Mouse (Mus musculus): ENCODE measurements around the gene Gm5431. TPM values are rescaled to one million over a fixed set of nuclear protein-coding genes. Genes with fewer than 3 reads are reported as not detected.

Gm5431 gene
- 1.9 TPM for polyA plus RNA-seq (2017; shearing (Covaris generic))

DNA sequence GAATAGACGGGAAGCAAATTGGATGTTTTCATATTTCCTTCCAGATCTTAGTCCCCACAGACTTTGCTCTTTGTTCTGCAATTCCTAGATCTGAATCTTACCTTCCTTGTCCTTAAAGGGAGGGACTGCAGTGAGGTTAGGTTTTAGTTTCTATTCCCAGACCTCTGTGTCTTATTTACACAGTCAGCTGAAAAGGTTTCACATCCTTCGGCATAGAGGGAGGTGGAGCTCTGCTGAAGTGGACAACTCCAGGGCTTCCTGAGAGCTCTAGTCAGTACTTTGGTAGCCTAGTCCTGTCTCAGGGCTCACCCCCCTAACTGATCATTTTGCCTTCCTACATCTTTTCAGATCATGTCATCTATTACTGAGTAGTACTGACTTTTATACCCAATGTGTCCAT, at the start of gene Gm5431:
Gm5431 (minus strand) TSS at position 194 of the 400 bp plus-strand sequence.

DNA sequence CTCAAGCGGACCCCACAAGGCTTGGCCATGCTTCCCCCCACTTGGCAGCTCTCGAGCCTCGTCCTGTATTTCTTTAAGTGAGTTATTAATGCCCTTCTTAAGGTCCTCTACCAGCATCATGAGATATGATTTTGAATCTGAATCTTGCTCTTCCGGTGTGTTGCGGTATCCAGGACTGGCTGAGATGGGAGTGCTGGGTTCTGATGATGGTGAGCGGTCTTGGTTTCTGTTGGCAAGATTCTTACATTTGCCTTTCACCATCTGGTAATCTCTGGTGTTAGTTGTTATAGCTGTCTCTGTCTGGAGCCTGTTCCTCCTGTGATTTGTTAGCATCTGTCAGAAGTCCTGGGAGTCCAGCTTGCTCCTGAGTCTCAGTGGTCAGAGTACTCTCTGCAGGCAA, 44.1 kb upstream of the Gm5431 start, which contains the start of gene Psme2b:
Psme2b (minus strand) TSS at position 101 of the 400 bp plus-strand sequence.

DNA sequence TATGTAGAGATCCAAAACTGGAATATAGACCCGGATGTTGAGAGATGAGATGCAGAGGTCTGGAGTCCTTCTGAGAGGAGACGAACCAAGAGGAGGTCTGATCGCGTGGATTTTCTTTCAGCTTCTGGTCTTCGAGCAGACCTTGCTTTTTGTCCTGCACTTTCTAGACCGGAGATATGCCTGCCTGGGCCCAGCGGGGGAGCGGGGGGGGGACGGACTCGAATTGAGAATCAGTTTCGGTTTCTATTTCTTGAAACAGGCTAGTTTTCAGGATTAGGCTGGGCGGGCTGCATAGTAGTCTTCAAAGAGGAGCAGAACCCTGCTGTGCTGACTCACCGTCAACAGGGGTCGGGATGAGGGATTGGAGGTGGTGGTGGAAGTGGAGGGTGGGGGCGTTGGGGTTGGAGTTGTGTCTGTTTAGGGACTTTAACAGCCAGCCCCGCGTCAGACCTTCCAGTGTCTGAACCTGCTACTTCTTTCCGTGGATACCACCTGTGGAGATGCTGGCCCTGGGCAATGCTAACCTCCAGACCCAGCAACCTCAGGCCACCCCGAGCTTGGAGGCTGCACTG, 30.7 kb downstream of the Gm5431 start, which contains the start of gene Irgm1:
Irgm1 (minus strand) TSS at position 483 of the 572 bp plus-strand sequence.

Other genes starting within 250 kb of the Gm5431 start
- gene Rack1, start 101.9 kb downstream of the Gm5431 start, polyA plus RNA-seq (2017; shearing (Covaris generic)), result 978 TPM
- gene Trim41, start 84.9 kb downstream of the Gm5431 start, polyA plus RNA-seq (2017; shearing (Covaris generic)), result 2.3 TPM
- 0.45 TPM for gene Trim7, start 76.1 kb downstream of the Gm5431 start, polyA plus RNA-seq (2017; shearing (Covaris generic))
- 1.8 TPM for gene Gm12184, start 75.6 kb downstream of the Gm5431 start, polyA plus RNA-seq (2017; shearing (Covaris generic))
- gene Irgm1, start 30.5 kb downstream of the Gm5431 start, polyA plus RNA-seq (2017; shearing (Covaris generic)), result 186 TPM
- 278 TPM for gene Psme2b, start 44.0 kb upstream of the Gm5431 start, polyA plus RNA-seq (2017; shearing (Covaris generic))
- 1.0 TPM for gene Olfr56, start 76.7 kb upstream of the Gm5431 start, polyA plus RNA-seq (2017; shearing (Covaris generic))
- 284 TPM for gene 9930111J21Rik1, start 77.2 kb upstream of the Gm5431 start, polyA plus RNA-seq (2017; shearing (Covaris generic))
- 7.8 TPM for gene Gm12185, start 90.0 kb upstream of the Gm5431 start, polyA plus RNA-seq (2017; shearing (Covaris generic))
- gene Tgtp1, start 92.0 kb upstream of the Gm5431 start, polyA plus RNA-seq (2017; shearing (Covaris generic)), result 292 TPM
- gene 9930111J21Rik2, start 149.0 kb upstream of the Gm5431 start, polyA plus RNA-seq (2017; shearing (Covaris generic)), result 161 TPM
- gene Tgtp2, start 162.0 kb upstream of the Gm5431 start, polyA plus RNA-seq (2017; shearing (Covaris generic)), result 361 TPM
- gene Ifi47, start 174.4 kb upstream of the Gm5431 start, polyA plus RNA-seq (2017; shearing (Covaris generic)), result 537 TPM
- gene Olfr1396, start 212.7 kb upstream of the Gm5431 start, polyA plus RNA-seq (2017; shearing (Covaris generic)), result not detected
- gene Olfr1395, start 240.1 kb upstream of the Gm5431 start, polyA plus RNA-seq (2017; shearing (Covaris generic)), result not detected